Mouse (Mus musculus): ENCODE data around the gene Olfr1382.
"Not testable (repeated sequence)": the region's sequence is repeated elsewhere in the genome, so short reads cannot be mapped to it uniquely, and the experiment has no call there.

The Olfr1382 gene

GRCm38 (mm10) chr11:49527947-49528346, at the start of gene Olfr1382:
Gene Olfr1382, plus strand, starts transcription at chr11:49528247.
- no peak for DNase-seq (ENCODE audit: extremely low read depth, low read depth)

- DNase-seq (ENCODE audit: extremely low read depth, low read depth), result no peak
These were observed 42.1 kb upstream of the Olfr1382 start for GRCm38 (mm10) chr11:49485973-49486372.

- not testable (repeated sequence) for DNase-seq (ENCODE audit: extremely low read depth, low read depth)
These were observed 39.3 kb upstream of the Olfr1382 start, which contains the start of gene Olfr1385 for GRCm38 (mm10) chr11:49488770-49489169. Gene Olfr1385, plus strand, starts transcription at chr11:49489070.

- no peak for DNase-seq (ENCODE audit: extremely low read depth, low read depth)
These were observed 10.0 kb upstream of the Olfr1382 start for GRCm38 (mm10) chr11:49518086-49518485.

- no peak for DNase-seq (ENCODE audit: extremely low read depth, low read depth)
These were observed 8.7 kb upstream of the Olfr1382 start, which contains the start of gene Olfr1383 for GRCm38 (mm10) chr11:49519348-49519747. Gene Olfr1383, plus strand, starts transcription at chr11:49519648.

- DNase-seq (ENCODE audit: extremely low read depth, low read depth), result no peak
These were observed 4.7 kb downstream of the Olfr1382 start for GRCm38 (mm10) chr11:49532761-49533160.

- not testable (repeated sequence) for DNase-seq (ENCODE audit: extremely low read depth, low read depth)
These were observed 8.6 kb downstream of the Olfr1382 start for GRCm38 (mm10) chr11:49536631-49537030.

GRCm38 (mm10) chr11:49543149-49543548, 15.1 kb downstream of the Olfr1382 start, which contains the start of gene Olfr1381:
Gene Olfr1381, plus strand, starts transcription at chr11:49543449.
- not testable (repeated sequence) for DNase-seq (ENCODE audit: extremely low read depth, low read depth)

GRCm38 (mm10) chr11:49554033-49554432, 26.0 kb downstream of the Olfr1382 start:
- DNase-seq (ENCODE audit: extremely low read depth, low read depth), result not testable (repeated sequence)

GRCm38 (mm10) chr11:49556578-49556977, 28.5 kb downstream of the Olfr1382 start, which contains the start of gene Olfr1380:
Gene Olfr1380, plus strand, starts transcription at chr11:49556878.
- DNase-seq (ENCODE audit: extremely low read depth, low read depth), result not testable (repeated sequence)

- DNase-seq (ENCODE audit: extremely low read depth, low read depth), result peak; percentile 26
These were observed 47.0 kb downstream of the Olfr1382 start for GRCm38 (mm10) chr11:49575054-49575453.

GRCm38 (mm10) chr11:49580452-49580851, 52.4 kb downstream of the Olfr1382 start:
- not testable (repeated sequence) for DNase-seq (ENCODE audit: extremely low read depth, low read depth)

All from MEL-GATA-1-ER (cell line).